Mouse (Mus musculus): ENCODE results near the gene Ptbp1.

Gene Ptbp1

GRCm38 (mm10) chr10:79857452-79857811 lies 3.2 kb downstream of the Ptbp1 start:
- intact Hi-C loops (cut with DNase I), result no loop called here

GRCm38 (mm10) chr10:79857894-79858293 lies 3.7 kb downstream of the Ptbp1 start:
- intact Hi-C loops (cut with DNase I), result no loop called here

GRCm38 (mm10) chr10:79858416-79859074 lies 4.3 kb downstream of the Ptbp1 start:
- intact Hi-C loops (cut with DNase I), result no loop called here

- intact Hi-C loops (cut with DNase I), result no loop called here
Observed at GRCm38 (mm10) chr10:79859116-79859515, 4.9 kb downstream of the Ptbp1 start.

GRCm38 (mm10) chr10:79860079-79860911 lies 6.1 kb downstream of the Ptbp1 start:
- intact Hi-C loops (cut with DNase I), result no loop called here

GRCm38 (mm10) chr10:79861230-79862048 lies 7.2 kb downstream of the Ptbp1 start:
- intact Hi-C loops (cut with DNase I), result no loop called here

GRCm38 (mm10) chr10:79862049-79862788 lies 8.0 kb downstream of the Ptbp1 start:
- intact Hi-C loops (cut with DNase I), result no loop called here

- intact Hi-C loops (cut with DNase I), result no loop called here
Observed at GRCm38 (mm10) chr10:79862925-79863324, 8.7 kb downstream of the Ptbp1 start.

GRCm38 (mm10) chr10:79864351-79865188 lies 10.3 kb downstream of the Ptbp1 start:
- intact Hi-C loops (cut with DNase I), result loop anchor here (5.0 kb wide), 1 partner anchor 32 kb away; no protein-coding TSS in a partner anchor

- intact Hi-C loops (cut with DNase I), result loop anchor here (5.0 kb wide), 1 partner anchor 33 kb away; no protein-coding TSS in a partner anchor
Observed at GRCm38 (mm10) chr10:79865189-79865601, 11.0 kb downstream of the Ptbp1 start.

- intact Hi-C loops (cut with DNase I), result loop anchor here (5.0 kb wide), 1 partner anchor 34 kb away; no protein-coding TSS in a partner anchor
Observed at GRCm38 (mm10) chr10:79865801-79866295, 11.6 kb downstream of the Ptbp1 start.

GRCm38 (mm10) chr10:79866601-79867000 lies 12.4 kb downstream of the Ptbp1 start:
- intact Hi-C loops (cut with DNase I), result loop anchor here (5.0 kb wide), 1 partner anchor 34 kb away; no protein-coding TSS in a partner anchor

GRCm38 (mm10) chr10:79871845-79872244 lies 17.6 kb downstream of the Ptbp1 start:
- intact Hi-C loops (cut with DNase I), result no loop called here

GRCm38 (mm10) chr10:79872862-79873261 lies 18.6 kb downstream of the Ptbp1 start:
- intact Hi-C loops (cut with DNase I), result no loop called here

GRCm38 (mm10) chr10:79873313-79873712 lies 19.1 kb downstream of the Ptbp1 start:
- intact Hi-C loops (cut with DNase I), result no loop called here

- intact Hi-C loops (cut with DNase I), result no loop called here
Observed at GRCm38 (mm10) chr10:79873715-79874289, 19.6 kb downstream of the Ptbp1 start.

- intact Hi-C loops (cut with DNase I), result no loop called here
Observed at GRCm38 (mm10) chr10:79874290-79874862, 20.1 kb downstream of the Ptbp1 start, which contains the start of the genes Prtn3 and Plppr3. TSS of gene Prtn3 (plus strand) at chr10:79874476. TSS of gene Plppr3 (minus strand) at chr10:79874634.

- intact Hi-C loops (cut with DNase I), result no loop called here
Observed at GRCm38 (mm10) chr10:79877174-79877573, 22.9 kb downstream of the Ptbp1 start.

- intact Hi-C loops (cut with DNase I), result no loop called here
Observed at GRCm38 (mm10) chr10:79877757-79878156, 23.5 kb downstream of the Ptbp1 start.
